Mouse (Mus musculus): ENCODE results near the gene Otx2.

GRCm38 (mm10) chr14:48665816-48666661 is 7.6 kb downstream of the Otx2 start:
- no peak for TF ChIP-seq CTCF (IDR thresholded peaks at IDR 0.05; ENCODE audit: low read depth, low read length)
- TF ChIP-seq POLR2A (IDR thresholded peaks at IDR 0.05; ENCODE audit: borderline replicate concordance, low read depth, low read length): no peak
